Mouse (Mus musculus) forebrain, embryonic 13.5 days (tissue): ENCODE results near the gene Ccdc13. TPM values are rescaled to one million over a fixed set of nuclear protein-coding genes. Genes with fewer than 3 reads are reported as not detected.

Experiments used
- ATAC-seq: fragments of 200-750 bp; cut with Nextera tagmentation; 2 replicates; pipeline ENCODE4 v1.8.0; 2017
- H3K27ac ChIP-seq: fragments of 300-500 bp; sonication (generic); 2 replicates; pipeline ENCODE4 v1.5.1; 2015; ENCODE audit warnings: inconsistent platforms, mild to moderate bottlenecking, moderate library complexity
- H3K27me3 ChIP-seq: fragments of 300-500 bp; sonication (generic); 2 replicates; pipeline ENCODE4 v1.6.1; 2015; ENCODE audit warnings: mild to moderate bottlenecking, inconsistent platforms
- H3K36me3 ChIP-seq: fragments of 300-500 bp; sonication (generic); 2 replicates; pipeline ENCODE4 v1.6.1; 2015; ENCODE audit warnings: mild to moderate bottlenecking, inconsistent platforms; ENCODE audit not compliant: poor library complexity, severe bottlenecking
- H3K4me1 ChIP-seq: fragments of 300-500 bp; sonication (generic); 2 replicates; pipeline ENCODE4 v1.6.1; 2015; ENCODE audit warnings: inconsistent platforms
- H3K4me2 ChIP-seq: fragments of 300-500 bp; sonication (generic); 2 replicates; pipeline ENCODE4 v1.6.1; 2015; ENCODE audit warnings: inconsistent platforms, mild to moderate bottlenecking, moderate library complexity
- H3K4me3 ChIP-seq: fragments of 300-500 bp; sonication (generic); 2 replicates; pipeline ENCODE4 v1.5.1; 2015; ENCODE audit warnings: mild to moderate bottlenecking, inconsistent platforms
- H3K9ac ChIP-seq: fragments of 300-500 bp; sonication (generic); 2 replicates; pipeline ENCODE4 v1.6.1; 2015; ENCODE audit warnings: mild to moderate bottlenecking, inconsistent platforms
- H3K9me3 ChIP-seq: fragments of 300-500 bp; sonication (generic); replicated peaks from 2 replicates; pipeline ENCODE4 v1.6.1; 2016; ENCODE audit warnings: inconsistent platforms
- WGBS: fragments of 180-500 bp; shearing (Covaris S2); methylation state at CpG from one replicate; pipeline ENCODE4 v1.1.7; 2015; 5-methylcytosine and 5-hydroxymethylcytosine counted together
- polyA plus RNA-seq: library from polyadenylated mRNA; unstranded; fragments of >200 nt; fragmentation: Nextera tagmentation; extraction: Ambion mirVana; gene quantifications from 2 replicates; pipeline ENCODE4 v1.2.1, GENCODE M21; 2015

The Ccdc13 gene
- polyA plus RNA-seq, 1 experiment from 2014 or later: 2.9 TPM

DNA sequence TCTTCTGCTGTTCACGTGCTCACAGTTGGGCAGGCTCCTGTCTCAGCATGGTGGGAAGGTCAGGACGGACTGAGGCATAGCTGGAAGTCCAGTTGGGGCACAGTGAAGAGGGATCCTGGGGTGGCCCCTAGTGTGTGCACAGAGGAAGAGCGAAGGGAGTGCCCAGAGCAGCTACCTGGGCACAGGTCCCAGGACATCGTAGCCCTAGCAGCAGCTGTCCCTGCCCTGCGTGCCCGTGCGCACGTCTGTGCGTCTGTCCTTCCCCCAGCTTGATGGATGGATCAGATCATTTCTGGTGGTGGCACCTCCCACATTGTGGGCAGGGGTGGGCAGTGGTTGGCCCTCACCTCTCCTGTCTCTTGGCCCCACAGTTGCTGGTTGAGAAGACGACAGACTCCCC is 77.0 kb downstream of the Ccdc13 start:
- no peak overlapping the region for H3K9ac ChIP-seq
- no peaks in the 10 kb centered on the region for H3K9me3 ChIP-seq
- no peak for ATAC-seq
- no peak overlapping the region for H3K4me2 ChIP-seq
- peaks cover 42% of the 10 kb centered on the region for H3K4me1 ChIP-seq
- no peaks in the 10 kb centered on the region for H3K27me3 ChIP-seq
- WGBS: 87% methylated on average over 10 of the region's 10 CpGs
- H3K27ac ChIP-seq: no peak overlapping the region
- H3K4me3 ChIP-seq: no peak overlapping the region
- H3K36me3 ChIP-seq: peaks cover 49% of the 10 kb centered on the region

- Histone ChIP-seq H3K36me3 (peaks cover 47% of the 10 kb centered on the region), H3K9ac (peak overlapping the region; percentile 93; the same call in 1 of the 2 replicates), H3K27me3 (no peaks in the 10 kb centered on the region), H3K4me1 (peaks cover 42% of the 10 kb centered on the region), H3K27ac (peak overlapping the region; percentile 89; the same call in 1 of the 2 replicates), H3K4me2 (peak overlapping the region; percentile 96), H3K9me3 (no peaks in the 10 kb centered on the region), H3K4me3 (no peak overlapping the region)
- WGBS: 79% methylated on average over 8 of the region's 8 CpGs
- no peak for ATAC-seq
Measured at GRCm38 (mm10) chr9:121761787-121762186, 77.5 kb downstream of the Ccdc13 start.

DNA sequence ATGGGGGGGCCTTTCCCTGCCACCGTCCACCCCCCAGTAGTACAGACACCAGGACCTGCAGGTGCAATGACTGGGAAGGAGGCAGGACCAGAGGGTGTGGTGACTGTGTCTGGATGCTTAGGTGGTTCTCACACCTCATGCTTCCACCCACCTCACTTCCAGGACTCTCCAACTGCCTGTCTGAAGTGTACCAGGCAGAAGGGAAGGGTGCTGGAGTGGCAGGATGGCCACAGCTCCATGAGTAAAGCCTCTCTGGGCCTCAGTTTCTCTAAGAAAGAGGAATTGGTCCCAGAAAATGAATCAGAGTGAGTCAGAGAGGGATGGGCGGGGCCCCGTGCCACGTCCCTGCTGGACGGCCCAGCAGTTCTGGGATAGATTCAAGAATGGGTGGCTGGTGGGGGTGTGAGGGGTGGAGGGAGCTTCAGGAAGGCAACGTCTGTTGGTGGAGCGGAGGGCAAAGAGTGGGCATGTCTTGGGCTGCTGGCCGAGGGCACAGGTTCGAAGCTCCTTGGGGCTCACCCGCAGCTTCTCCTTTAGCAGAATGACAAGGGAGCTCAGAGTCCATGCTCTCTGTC is 78.1 kb downstream of the Ccdc13 start:
- Histone ChIP-seq H3K27me3 (no peaks in the 10 kb centered on the region), H3K4me3 (peak overlapping the region; percentile 88), H3K9ac (peak overlapping the region; percentile 93), H3K4me2 (peak overlapping the region; percentile 96), H3K27ac (peak overlapping the region; percentile 89; the same call in 1 of the 2 replicates), H3K4me1 (peaks cover 42% of the 10 kb centered on the region), H3K36me3 (peaks cover 45% of the 10 kb centered on the region), H3K9me3 (no peaks in the 10 kb centered on the region)
- WGBS: 57% methylated on average over 10 of the region's 10 CpGs
- no peak for ATAC-seq

DNA sequence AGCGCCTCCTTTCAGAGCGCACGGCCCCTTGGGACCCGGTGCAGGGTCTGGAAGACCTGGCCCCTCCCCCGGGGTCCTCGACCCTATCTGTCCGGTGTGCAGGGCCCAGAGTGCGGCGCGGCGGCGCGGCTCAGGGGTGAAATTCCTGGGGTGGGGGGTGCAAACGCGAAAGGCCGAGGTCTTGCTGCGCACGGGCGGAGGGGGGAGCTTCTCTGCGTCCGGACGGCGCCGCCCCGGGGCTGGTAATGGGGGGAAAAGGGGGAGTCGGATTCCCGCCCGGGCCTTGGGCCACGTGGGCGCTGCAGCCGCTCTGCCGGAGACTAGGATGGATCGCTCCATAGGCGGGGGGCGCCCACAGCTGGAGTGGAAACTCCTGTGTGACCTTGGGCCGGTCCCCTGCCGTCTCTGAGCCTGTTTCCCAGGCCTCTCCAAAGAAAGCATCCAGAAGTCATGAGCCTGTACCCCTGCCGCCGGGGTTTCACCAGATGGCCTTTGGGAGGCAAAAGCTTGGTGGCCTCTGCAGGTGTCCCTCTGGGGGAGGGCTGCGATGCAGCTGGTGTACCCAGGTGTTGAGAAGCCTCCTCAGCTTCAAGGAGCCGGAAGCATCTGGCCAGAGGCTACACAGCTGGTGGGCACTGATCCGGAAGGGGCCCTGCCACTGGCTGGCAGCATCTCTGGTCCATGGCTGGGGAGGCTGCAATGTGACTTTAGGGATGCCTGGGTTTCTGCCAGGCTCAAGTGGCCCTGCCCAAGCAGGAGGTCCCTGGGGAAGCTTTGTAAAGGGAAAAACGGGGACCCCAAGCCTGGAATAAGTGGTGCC is 78.8 kb downstream of the Ccdc13 start:
- Histone ChIP-seq H3K4me3 (peak overlapping the region; percentile 88), H3K9me3 (no peaks in the 10 kb centered on the region), H3K9ac (peak overlapping the region; percentile 93), H3K27ac (peak overlapping the region; percentile 89), H3K36me3 (peaks cover 45% of the 10 kb centered on the region), H3K4me2 (peak overlapping the region; percentile 96), H3K27me3 (no peaks in the 10 kb centered on the region), H3K4me1 (peaks cover 41% of the 10 kb centered on the region)
- WGBS: 1% methylated on average over 43 of the region's 43 CpGs
- peak; percentile 46 for ATAC-seq

DNA sequence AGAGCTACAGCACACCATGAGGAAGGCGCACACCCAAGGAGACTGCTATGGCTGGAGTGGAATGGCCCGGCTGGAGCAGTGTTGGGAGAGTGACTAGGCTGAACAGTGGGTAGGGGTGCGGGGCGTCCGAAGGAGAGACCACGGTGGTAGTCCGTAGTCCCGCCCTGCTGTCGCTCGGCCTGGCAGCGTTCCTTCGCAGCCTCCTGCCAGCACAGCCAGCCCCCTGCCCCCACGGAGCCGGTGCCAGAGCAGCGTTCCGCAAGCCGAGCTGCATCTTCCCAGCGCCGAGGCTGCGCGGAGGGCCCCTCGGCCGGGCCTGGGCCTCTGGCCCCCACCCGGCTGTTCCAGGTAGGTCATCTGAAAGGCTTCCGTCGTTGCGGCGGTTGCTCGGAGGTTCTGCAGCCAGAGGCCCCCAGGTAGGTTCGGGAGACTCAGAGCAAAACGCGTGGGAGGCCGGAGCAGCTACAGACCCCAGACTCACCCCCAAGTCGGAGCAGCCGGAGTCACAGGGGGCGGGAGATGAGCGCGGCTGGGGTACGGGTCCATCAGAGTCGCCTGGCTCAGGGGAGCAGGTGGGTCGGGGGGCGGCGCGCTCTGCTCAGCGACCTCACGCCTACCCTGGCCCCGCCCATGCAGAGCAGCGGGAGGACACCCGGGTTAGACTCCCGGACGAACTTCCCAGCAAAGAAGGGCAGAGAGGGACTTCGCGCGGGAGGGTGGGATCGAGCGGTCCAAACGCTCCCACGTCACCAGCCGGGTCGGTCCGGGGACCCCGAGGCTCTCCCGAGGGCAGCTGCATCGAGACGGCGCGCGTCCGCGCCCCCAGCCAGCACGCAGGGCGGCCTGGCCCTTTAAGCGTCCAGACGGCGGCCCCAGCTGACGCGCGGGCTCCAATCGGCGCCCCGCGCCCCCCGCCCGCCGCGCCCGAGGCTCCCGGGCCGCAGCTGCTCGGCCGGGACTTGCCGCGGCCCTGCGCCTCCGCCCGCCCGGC is 79.9 kb downstream of the Ccdc13 start, which contains the start of gene Zfp651:
Gene Zfp651, plus strand, starts transcription at position 240 of the 991 bp plus-strand sequence.
- Histone ChIP-seq H3K27ac (peak within 1 kb of the TSS; percentile 89), H3K9me3 (no peaks in the 10 kb centered on the region), H3K9ac (peak within 1 kb of the TSS; percentile 93), H3K27me3 (no peaks in the 10 kb centered on the region), H3K4me2 (peak within 1 kb of the TSS; percentile 96), H3K4me3 (peak within 1 kb of the TSS; percentile 88), H3K36me3 (peaks cover 45% of the 10 kb centered on the region), H3K4me1 (peaks cover 34% of the 10 kb centered on the region)
- under 1% methylated on average over 92 of the region's 97 CpGs for WGBS
- ATAC-seq: peak; percentile 82

DNA sequence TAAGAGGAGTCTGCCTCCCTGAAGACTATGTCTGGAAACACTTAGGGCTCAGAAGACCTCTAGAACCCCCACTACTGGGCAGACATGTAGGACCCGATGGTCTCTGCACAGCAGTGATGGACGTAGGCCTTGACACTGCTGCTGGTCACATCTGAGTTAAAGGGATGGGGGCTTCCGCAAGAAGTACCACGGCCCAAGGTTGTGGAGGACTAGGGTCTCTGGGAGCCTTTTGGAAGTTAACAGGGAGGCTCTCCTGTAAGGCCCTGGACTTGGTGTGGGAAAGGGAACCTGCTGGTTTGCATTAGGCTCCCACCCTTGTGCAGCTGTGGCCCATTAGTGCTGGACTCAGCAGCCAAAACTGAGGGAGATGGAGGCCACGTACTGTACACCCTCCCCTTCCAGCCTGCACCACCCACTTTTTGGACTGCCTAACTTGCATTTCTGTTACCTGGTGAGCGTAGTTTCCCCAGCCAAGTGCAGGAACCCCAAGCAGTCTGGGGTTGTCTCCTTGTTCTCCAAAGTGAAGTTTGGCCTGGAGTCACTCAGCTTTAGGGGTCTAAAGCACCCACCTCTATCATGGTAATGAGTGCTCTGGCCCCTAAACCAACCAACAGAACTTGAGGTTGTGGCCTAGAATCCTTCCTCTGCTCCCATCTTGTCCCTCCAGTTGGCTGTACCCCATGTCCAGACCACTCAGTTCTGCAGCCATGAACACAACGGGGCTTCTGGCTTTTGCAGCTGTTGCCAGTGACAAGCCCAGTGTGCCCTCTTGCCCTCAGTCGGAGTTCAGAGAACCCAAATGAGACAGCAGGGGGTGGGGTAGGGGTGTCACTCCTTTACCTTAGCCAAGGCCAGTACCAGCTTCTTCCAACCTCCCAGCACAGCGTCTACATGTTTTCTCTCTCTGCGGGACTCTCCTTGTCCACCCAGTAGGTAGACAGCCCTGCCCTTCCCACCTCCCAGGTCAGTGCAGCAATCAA is 81.1 kb downstream of the Ccdc13 start:
- Histone ChIP-seq H3K36me3 (peaks cover 44% of the 10 kb centered on the region), H3K27me3 (no peaks in the 10 kb centered on the region), H3K4me1 (peaks cover 34% of the 10 kb centered on the region), H3K9ac (peak overlapping the region; percentile 93), H3K4me3 (peak overlapping the region; percentile 88), H3K4me2 (peak overlapping the region; percentile 96), H3K27ac (no peak overlapping the region), H3K9me3 (no peaks in the 10 kb centered on the region)
- no peak for ATAC-seq
- WGBS: 55% methylated on average over 10 of the region's 10 CpGs

DNA sequence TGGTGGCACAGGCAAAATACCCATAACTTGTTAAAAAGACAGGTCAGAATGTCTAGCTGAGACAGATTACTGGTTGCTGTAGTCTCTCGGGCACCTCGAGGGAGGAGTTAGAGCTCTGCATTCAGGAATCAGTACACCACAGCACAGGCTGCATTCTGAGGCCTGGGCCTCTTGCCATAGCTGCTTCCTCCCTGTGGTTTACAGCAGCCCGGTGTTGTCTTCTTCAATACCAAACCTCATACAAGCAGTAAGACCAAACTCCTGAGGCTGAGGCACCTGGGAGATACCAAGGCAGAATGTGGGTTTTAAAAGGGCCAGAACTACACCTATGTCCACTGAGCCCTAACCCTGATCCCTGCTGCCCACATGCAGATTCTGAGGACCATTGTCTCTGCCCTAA is 81.8 kb downstream of the Ccdc13 start:
- Histone ChIP-seq H3K4me3 (no peak overlapping the region), H3K36me3 (peaks cover 42% of the 10 kb centered on the region), H3K9ac (no peak overlapping the region), H3K4me1 (peaks cover 34% of the 10 kb centered on the region), H3K4me2 (no peak overlapping the region), H3K27ac (no peak overlapping the region), H3K27me3 (no peaks in the 10 kb centered on the region), H3K9me3 (no peaks in the 10 kb centered on the region)
- no peak for ATAC-seq
- whole genome bisulfite sequencing: 73% methylated on average over 3 of the region's 3 CpGs

DNA sequence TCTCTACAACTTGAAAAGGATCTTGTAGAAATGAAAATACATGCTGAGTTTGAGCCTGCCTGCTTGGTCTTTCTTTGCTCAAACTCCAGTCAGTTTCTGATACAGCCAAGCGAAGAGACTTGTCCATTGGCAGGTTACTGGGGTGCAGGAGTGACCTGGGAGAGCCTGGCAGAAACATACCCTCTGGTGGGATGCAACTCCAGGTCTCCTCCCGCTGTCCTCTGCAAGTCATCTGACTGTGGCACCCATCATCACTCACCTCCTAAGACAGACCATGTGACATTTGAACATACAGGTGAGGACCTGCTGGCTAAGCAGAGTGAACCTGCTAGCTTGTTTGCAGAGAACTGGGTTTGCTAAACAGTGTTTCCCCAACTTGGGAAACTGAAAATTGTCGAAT is 82.5 kb downstream of the Ccdc13 start:
- Histone ChIP-seq H3K4me2 (no peak overlapping the region), H3K9ac (no peak overlapping the region), H3K36me3 (peaks cover 46% of the 10 kb centered on the region), H3K9me3 (no peaks in the 10 kb centered on the region), H3K27ac (no peak overlapping the region), H3K4me3 (no peak overlapping the region), H3K27me3 (no peaks in the 10 kb centered on the region), H3K4me1 (peaks cover 32% of the 10 kb centered on the region)
- WGBS: 94% methylated on average over 3 of the region's 3 CpGs
- no peak for ATAC-seq

GRCm38 (mm10) chr9:121754624-121755023 is 84.6 kb downstream of the Ccdc13 start:
- no peak for ATAC-seq
- 92% methylated on average over 3 of the region's 3 CpGs for WGBS

DNA sequence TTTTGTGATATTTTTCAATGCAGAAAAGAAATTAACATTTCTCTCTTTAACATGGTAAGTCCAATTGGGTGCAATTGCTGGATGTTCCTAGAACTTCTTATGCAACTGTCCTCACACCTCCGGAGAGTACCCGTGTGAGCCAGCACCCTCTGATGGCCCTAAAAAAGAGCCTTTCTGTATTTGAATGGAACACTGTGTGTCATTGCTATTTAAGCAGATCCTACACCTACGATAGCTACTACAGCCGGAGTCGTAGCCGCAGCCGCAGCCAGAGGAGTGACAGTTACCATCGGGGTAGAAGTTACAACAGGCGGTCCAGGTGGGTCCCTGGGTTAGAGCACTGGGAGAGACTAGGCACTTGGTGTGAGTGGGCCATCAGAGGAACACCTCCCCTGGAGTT is 86.5 kb downstream of the Ccdc13 start:
- Histone ChIP-seq H3K4me1 (no peaks in the 10 kb centered on the region), H3K27ac (no peak overlapping the region), H3K4me2 (no peak overlapping the region), H3K36me3 (peaks cover 86% of the 10 kb centered on the region), H3K9ac (no peak overlapping the region), H3K27me3 (no peaks in the 10 kb centered on the region), H3K4me3 (no peak overlapping the region), H3K9me3 (no peaks in the 10 kb centered on the region)
- WGBS: 93% methylated on average over 9 of the region's 9 CpGs
- ATAC-seq: no peak

More at GRCm38 (mm10) chr9:121754624-121755023, 84.6 kb downstream of the Ccdc13 start:
- H3K27me3 ChIP-seq: no peaks in the 10 kb centered on the region
- H3K4me1 ChIP-seq: peaks cover 14% of the 10 kb centered on the region
- H3K9me3 ChIP-seq: no peaks in the 10 kb centered on the region
- H3K4me2 ChIP-seq: no peak overlapping the region
- H3K9ac ChIP-seq: no peak overlapping the region
- peaks cover 68% of the 10 kb centered on the region for H3K36me3 ChIP-seq
- no peak overlapping the region for H3K27ac ChIP-seq
- no peak overlapping the region for H3K4me3 ChIP-seq
